8 mouse cellular contexts compared by ENCODE assay signal in genomic region chr14:25588156-25588555, GRCm38 (mm10).
DNase-seq lines count a peak whose midpoint lies in the region; ATAC-seq and TF ChIP-seq lines count a peak whose summit lies in the region.

No protein-coding gene starts in this region.

- 52% methylated on average over 2 of the region's 2 CpGs for WGBS in liver, postnatal 0 days (ENCODE audit: insufficient replicate concordance)

- DNase-seq in heart, adult 11 months = peak; percentile 94
- no peak for DNase-seq in heart, postnatal 25 days (ENCODE audit: low spot score)
- peak; percentile 29 for DNase-seq in adipocyte (ENCODE audit: low spot score)
- peak; percentile 55 to 58 for DNase-seq in heart, postnatal 10 days
- DNase-seq in liver, postnatal 0 days = no peak
- DNase-seq in left cerebral cortex, adult 18-20 months (ENCODE audit: low spot score in 2 of 2) = no peak
- DNase-seq in right cerebral cortex, postnatal 25 days = no peak

- peaks cover 19% of the 10 kb centered on the region; the same call in 1 of the 2 replicates for H3K36me3 ChIP-seq in liver, postnatal 0 days (replicated peaks; ENCODE audit: insufficient read depth, low read length)

- TF ChIP-seq EP300 in liver, postnatal 0 days (IDR thresholded peaks at IDR 0.05; ENCODE audit: low read depth) = no peak

- H3K4me2 ChIP-seq in liver, postnatal 0 days (ENCODE audit: low read depth, low read length) = no peak overlapping the region

- H3K9me3 ChIP-seq in liver, postnatal 0 days (ENCODE audit: low read length) = no peaks in the 10 kb centered on the region

- intact Hi-C loops in heart, postnatal 25 days (cut with DNase I) = loop anchor here (2.0 to 5.0 kb wide), 2 partner anchors 17 to 39 kb away; no protein-coding TSS in a partner anchor
- intact Hi-C loops in heart, postnatal 10 days (cut with DNase I) = loop anchor here (2.0 kb wide), 1 partner anchor 17 kb away; no protein-coding TSS in a partner anchor

- H3K4me3 ChIP-seq in liver, postnatal 0 days (ENCODE audit: low read depth, low read length) = no peak overlapping the region

- no peak for ATAC-seq in liver, postnatal 0 days
- ATAC-seq in CD4-positive, CD25-positive, alpha-beta regulatory T cell, adult 4 months = no peak

- peak overlapping the region; percentile 66 for H3K27ac ChIP-seq in liver, postnatal 0 days (ENCODE audit: low read depth)

- no peaks in the 10 kb centered on the region for H3K27me3 ChIP-seq in liver, postnatal 0 days (ENCODE audit: insufficient read depth, low read length)

- peaks cover 33% of the 10 kb centered on the region for H3K4me1 ChIP-seq in liver, postnatal 0 days (ENCODE audit: insufficient read depth)

- no peak overlapping the region for H3K9ac ChIP-seq in liver, postnatal 0 days (replicated peaks)

- TF ChIP-seq CTCF in liver, postnatal 0 days (IDR thresholded peaks at IDR 0.05; ENCODE audit: low read depth) = no peak

Comparison
In these comparisons a context has a peak if more than half of its experiments do, and no peak if none do; other contexts are left out.
1. DNase-seq: peak in heart, adult 11 months (single experiment), adipocyte (single experiment) and heart, postnatal 10 days (2 of 2); none in heart, postnatal 25 days (single experiment), liver, postnatal 0 days (single experiment), left cerebral cortex, adult 18-20 months (0 of 2) and right cerebral cortex, postnatal 25 days (single experiment).